Mouse (Mus musculus) lung, postnatal 10 days (tissue): ENCODE results near the gene 1700016D06Rik.
"Not testable (repeated sequence)": the region's sequence is repeated elsewhere in the genome, so short reads cannot be mapped to it uniquely, and the experiment has no call there.

Source experiments
- DNase-seq: peaks from one replicate; pipeline ENCODE4 v3.0.0; 2021

Gene 1700016D06Rik

DNA sequence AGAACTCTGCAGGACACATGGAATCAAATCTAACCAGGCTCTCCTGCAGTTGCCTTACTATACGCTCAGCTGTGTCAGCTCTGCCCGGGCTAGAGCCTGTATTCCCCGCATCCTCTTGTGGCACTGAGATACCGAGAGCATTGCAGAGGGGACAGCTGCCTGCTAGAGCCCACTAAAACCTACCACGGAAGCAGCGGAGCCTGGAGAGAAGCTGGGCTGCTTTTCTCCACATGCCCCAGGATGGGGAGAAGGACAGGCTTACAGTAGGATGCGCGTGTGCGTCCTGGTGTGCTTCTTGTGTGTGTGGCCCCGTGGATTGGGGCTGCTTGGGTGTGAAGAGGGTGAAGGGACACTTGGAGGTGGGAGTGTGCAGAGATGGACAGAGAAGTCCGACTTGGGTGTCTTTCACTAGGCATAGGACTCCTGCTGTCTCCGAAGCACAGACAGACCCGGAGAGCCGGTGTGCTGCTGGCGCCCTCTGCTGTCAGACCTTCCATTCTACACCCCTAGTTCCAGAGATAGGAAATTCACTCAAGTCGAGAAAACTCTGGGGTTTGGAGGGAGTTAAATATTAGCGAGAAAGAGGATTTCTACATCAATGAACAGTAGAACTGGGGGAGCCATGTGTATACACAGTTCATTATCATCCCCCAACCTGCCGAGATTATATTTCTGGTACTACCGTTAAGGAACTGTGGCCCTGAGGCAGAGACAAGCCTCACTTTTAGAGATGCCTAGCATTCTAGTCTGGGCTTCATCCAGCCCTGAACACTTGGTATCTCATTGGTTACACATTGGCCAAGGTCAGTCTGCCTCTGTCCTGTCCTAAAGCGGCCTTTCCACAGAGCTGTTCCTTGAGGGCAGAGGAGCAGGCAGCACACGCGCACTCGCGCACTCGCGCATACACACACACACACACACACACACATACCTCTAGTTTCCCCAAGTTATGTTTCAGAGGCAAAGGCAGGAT, 517 bp downstream of the 1700016D06Rik start:
- peak; percentile 90 for DNase-seq

DNA sequence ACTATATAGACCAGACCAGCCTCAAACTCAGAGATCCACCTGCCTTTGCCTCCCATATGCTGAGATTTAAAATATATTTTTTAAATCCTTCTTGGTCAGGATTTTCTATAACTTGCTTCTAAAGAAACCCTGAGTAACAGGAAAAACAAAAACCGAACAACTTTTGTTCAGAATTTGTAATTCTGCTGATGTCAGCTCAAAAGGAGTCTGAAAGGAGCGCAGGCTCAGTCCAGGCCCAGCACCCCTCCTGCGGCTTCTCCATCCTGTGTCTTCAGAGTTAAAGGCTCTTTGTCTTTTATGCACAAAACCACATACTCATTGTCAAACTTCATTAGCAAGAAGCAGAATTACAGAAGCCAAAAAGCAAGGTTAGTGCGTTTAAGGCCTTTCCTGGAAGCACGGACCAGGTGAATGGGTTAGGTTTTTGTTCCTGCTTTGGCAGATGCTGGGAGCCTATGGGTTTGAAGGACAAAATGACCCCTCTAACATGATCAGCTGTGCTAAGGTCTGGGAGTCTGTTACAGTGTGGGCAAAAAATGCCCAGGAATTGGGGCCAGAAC, 1.3 kb downstream of the 1700016D06Rik start:
- no peak for DNase-seq

DNA sequence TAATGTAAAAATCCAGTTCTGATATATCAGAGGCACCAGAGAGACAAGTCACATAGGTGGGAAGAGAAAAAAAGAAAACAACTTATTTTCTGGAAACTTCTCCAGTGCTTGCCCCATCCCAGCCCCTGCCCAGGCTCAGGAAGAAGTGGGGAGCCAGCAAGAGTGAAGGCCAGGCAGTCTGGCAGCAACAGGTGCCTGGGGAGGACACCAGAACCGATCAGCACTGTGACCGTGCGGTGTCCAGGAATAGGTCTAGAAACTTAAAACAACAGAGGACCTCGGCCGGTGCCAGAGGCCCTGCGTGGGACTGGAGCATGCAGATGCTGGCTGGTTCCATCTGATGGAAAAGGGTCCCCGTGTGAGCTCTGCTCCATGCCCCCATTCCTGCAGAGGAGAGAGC, 3.4 kb downstream of the 1700016D06Rik start:
- no peak for DNase-seq

DNA sequence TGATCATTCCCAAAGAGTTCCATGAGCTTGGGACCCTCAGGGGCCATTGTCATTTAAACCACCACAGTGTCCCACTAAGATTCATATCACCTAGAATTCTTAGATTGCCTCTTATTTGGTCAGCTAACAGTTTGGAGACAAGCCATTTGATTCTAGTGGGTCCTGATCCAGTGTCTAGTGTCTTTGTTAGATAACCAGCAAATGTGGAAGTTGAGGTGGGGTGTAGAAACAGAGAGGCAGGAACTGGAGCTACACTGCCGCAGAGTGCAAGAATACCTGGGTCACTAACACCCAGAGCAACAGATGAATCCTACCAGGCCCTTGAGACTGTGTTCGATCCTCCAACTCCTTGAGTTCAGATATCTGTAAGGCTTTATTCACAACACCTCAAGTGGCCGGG, 4.7 kb downstream of the 1700016D06Rik start:
- no peak for DNase-seq

DNA sequence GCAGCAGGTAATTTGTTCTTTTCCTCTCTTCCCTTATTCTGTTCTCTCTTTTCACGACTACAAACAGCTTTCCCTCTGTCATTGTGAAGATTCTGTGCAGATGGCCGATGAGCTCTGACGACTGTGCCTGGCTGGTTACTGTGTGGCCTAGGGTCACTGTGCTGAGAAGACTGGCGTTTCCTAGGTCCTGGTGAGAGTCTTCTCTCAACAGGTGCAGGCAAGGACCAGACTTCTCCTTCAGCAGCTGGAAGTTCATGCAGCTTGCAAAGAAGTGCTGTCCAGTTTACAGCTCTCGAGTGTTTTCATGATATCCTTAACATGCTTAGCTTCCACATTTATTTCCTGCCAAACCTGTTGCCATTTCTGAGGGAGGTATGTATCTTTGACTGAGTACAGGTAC, 6.9 kb downstream of the 1700016D06Rik start:
- no peak for DNase-seq

DNA sequence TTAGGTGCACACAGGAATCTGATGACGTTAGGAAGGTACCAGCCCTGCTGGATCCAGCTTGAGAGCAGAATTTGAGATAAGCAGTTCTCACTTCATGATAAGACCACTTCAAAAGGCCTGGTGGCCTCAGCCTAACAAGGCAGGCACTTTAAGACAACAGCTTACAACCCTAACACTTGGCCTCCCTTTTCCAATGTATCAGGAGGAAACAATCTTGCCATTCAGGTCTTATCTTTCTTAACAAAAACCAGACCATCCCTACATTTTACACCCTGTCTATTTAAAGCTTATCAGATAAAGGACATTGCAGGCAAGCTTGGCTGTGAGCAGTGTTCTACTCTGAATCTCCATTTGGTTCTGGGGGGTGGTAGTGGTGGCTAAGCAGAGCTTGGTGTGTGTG, 8.4 kb downstream of the 1700016D06Rik start:
- DNase-seq: no peak

DNA sequence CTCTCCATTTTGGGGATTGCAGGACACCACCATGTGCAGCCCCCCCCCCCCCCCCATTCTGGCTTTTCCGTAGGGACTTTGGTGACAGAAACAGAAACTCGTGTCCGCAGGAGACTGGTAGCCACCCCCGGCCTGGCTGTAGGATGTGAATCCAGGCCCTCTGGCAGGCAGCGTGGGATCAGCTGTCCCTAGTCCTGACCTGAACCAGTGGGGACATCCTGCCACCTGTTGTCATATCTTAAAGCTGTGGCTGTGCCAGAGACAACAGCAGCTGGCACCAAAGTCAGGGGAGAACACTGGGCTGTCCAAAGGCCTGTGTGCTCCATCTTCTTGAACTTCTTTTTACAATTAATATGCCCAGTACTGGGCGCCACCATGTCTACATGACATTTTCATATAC, 9.1 kb downstream of the 1700016D06Rik start:
- DNase-seq: no peak

DNA sequence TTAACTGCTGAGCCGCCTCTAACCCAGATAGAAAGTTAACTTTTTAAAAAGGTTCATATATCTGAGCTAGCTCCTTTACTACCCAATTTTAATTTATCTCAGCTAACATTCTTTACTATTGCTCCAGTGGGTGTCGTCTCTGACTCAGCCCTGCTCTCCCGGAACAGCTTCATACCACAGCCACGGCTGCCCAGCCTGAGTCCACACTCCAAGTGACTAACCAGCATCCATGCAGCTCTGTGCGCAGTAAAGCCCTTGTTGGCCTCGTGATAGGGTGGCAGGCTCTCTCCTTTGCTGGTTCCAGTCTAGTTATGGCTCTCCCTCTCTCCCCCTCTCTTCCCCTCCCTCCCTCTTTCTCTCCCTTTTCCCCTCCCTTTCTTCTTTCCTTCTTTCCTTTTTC, 9.6 kb downstream of the 1700016D06Rik start:
- DNase-seq: no peak

DNA sequence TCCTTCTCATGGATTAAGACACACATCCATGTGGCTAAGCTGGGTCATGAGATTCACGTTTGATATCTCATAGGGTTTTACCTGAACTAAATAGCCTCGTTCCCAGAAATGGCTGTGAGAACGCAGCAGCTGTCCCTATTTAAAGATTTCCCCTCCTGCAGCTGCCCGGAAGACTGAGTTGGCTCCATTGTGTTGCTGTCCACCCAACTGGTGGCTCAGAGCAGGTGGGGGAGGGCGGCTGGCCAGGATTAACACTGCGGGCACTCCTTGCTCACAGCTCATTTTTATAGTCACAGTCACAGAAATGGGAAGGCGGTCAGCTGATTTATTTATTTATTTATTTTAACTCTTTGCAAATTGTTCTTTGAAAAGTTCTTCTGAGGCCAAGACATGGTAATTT, 10.9 kb downstream of the 1700016D06Rik start:
- no peak for DNase-seq

DNA sequence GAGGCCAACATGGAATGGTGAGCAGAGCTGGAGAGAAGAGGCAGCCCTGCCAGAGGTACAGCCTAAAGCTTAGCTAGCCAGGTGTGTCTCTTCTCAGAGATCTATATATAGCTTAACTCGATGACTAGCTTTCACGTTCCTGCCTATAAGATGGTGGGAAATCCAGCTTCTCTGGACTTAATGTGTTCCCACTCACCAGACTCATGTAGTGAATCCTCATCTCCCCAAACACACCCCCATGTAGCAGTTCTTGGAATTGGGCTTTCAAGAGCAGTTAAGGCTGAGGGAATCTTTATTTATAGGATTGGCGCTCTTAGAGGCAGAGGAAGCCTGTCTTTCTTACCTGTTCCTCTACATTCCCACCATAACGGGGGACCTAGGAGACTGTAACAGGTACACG, 13.6 kb downstream of the 1700016D06Rik start:
- DNase-seq: no peak

DNA sequence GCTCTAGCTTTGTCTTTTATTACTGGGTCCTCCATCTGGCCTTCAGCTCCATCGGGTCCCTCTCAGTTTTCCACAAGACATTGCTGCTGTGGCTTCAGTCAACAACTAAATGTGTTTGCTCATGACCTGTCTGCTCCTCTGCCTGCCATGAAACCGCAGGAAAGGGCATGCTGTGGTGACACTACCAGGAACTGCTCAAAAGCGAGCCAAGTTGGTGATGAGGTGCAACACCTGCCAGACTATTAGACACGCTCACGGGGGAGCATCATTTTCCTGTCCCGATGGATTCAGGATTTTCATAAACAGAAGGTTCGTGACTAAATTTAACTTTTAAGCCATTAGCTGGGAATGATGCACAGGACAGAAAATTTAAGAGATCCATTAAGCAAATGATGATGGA, 16.3 kb downstream of the 1700016D06Rik start:
- DNase-seq: no peak

DNA sequence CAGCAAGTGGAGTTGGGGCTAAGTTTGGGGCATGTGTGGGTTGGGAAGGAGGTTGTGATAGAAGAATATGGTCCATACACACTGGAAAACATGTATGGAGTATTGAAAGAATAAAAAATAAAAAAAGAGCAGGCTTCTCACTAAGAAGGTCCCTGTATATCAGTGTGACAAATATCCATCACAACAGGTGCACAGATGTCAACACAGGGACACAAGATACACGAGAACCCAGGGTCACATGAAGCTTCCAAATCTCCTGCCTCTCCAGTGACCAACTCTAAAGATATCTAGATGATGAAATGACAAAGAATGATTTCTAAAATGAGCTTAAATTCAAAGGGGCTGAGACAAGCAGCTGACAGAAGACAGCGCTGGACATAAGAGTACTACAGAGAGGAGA, 32.6 kb downstream of the 1700016D06Rik start:
- no peak for DNase-seq

DNA sequence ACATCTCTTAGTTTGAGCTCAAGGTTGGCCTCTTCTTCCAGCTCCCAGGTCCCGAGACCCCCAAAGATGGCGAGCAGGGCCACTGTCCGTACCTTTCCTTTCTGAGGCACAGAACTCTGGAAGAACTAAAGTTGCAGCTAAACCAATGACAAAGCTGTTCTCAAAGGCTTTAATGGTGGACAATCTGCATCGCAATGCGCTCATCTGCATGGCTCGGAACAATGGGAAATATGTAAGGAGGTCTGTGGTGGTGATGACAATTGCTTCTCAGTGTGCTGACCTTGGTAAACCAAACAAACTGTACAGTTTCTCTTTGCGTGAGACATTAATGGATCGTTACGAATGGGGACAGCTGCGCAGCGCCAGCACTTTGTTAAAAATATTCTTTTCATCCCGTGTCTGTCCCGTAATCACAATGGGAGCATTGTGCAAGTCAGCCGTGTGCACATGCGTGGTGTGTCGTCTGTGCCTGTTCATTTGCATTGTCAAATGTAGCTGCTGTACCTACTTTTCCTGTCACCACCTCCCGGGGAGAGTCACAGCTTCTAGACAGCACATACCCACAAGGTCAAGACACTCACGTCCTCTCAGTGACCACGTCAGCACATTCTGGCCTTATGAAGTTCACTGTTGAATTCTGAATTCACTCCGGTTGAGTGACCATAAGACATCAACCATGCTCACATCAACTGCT, 34.7 kb downstream of the 1700016D06Rik start:
- not testable (repeated sequence) for DNase-seq

DNA sequence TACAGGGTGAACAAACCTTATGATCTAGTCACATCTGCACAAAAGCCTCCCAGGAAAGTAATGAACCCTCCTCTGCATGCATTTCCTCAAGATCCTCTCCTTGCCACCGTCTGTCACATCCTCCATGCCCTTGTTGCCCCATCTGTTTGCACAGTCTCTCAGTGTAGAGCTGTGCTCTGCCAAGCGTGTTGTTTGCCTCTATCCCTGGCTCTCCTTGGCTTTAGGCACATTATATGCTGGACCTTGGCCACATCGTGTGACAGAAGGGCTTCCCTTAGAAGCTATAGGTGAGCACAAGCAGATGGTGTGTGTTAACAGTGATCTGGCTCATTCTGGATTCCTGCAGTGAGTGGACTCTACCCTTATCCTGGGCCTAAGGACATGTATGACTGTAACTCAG, 38.9 kb downstream of the 1700016D06Rik start:
- DNase-seq: no peak

DNA sequence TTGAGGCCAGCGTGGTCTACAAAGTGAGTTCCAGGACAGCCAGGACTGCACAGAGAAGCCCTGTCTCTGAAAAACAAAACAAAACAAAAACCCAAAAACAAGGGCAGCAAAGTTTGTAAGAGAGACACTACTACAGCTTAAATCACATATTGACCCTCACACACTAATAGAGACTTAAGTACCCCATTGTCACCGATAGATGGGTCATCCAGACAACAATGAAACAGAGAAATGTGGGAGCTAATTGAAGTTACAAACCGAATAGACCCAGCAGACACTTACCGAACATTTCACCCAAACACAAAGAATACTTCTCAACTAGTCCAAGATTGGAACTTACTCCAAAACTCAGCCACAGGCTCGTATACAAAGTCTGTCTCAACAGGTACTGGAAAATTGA, 50.8 kb downstream of the 1700016D06Rik start:
- no peak for DNase-seq

DNA sequence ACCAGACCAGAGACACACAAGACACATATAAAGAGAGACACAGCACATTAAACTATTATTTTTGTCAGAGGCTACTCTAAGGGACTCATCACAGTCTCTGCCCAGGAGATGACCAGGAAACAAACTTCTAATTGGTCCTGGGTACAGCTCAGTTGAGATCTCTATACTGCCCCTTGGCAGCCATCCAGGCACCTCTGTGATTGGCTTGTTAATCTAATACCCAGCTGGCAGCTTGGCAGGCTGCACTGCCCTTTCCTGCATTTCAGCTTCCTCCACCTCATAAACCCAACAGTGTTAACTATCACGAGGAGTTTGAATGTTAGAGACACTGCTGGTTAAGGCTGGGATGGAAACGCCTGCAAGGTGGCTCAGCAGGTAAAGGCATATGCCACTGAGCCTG, 57.7 kb downstream of the 1700016D06Rik start:
- peak; percentile 16 for DNase-seq

DNA sequence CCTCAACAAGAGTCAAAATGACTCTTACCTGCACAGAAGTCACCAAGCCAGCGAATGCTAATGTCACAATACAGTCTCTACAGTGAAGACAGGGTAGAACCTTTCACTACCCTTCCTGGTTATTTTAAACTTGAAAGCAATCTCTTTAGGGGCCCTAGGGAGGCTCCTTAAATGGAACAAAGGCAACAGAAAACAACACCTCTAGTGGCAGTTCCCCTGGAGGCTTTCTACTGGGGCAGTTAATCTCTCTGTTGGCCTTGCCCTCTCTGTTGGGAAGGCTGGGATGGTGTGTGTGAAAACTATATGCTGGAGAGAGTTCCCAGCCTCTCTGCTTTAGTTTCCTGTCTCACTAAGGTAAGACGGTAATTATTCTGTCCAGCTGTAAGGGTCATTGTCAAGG, 60.3 kb downstream of the 1700016D06Rik start:
- DNase-seq: no peak

DNA sequence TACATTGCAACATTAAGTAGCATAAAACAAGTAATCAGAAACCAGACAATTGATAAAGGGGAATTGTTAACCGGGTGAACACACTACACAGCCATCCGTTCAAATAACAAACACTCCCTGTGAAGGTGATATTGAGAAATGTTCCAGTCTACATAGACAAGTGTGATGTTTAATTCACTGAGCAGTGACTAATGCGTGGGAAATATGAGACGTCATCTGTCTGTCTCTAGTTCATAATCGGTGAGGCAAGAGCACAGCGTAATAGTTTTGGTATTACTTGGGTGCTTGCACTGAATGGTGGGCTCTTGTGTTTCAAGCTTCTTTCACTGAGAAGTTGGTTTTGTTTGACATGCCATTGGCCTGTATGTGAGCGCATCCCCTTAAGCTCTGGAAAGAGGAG, 63.3 kb downstream of the 1700016D06Rik start:
- no peak for DNase-seq

DNA sequence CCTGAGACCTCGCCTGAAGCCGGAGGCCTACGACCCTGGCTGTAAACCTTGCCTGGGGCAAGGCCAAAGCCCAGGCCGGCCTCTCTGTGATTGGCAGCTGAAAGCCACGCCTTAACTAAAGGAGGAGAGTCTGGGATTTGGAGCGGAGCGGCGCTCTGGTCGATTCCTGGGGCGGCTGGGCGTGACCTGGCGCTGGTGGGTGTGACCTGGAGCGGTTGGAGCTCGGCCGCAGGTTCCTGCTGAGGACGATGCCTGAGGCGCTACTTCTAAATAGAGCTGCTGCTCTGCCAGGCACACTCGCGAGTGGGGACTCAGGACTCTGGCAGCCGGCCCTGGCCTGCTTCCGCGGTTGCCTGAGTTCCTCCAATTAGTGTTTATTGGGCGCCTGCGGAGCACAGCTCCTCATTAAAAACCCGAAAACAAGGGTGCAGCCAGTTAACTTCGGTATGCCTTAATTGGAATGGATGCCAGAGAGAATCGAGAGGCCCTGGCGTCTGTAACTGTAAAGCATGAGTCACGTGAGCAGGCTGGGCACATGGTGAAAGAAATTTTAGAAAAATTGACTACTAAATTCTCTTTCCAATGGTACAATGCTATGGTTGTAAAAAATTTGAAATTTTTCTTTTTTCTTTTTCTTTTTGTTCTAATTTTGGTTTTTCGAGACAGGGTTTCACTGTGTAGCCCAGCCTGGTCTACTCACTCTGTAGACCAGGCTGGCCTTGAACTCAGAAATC, 64.4 kb downstream of the 1700016D06Rik start:
- peak; percentile 92 for DNase-seq

DNA sequence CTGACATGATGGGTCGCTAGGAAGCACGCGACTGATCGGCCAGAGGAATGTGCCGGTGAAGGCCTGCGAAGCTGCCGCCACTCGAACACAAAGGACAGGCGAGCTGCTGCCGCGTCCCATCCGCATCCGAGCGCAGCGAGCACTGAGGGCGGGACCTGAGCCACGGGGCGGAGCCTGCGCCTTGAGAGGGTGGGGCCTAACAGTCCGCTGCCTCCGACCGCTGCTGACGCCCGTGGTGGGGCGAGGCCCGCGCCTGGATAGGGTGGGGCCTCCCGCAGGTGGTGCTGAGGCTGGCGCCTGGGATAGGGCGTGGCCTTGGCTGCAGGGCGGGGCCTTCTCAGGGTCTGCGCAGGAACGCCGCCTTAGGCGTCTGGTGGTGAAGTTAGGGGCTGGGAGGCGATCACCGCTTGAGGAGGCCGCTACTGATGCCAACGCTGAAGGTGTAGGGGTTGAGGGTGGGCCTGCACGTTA, 65.2 kb downstream of the 1700016D06Rik start, which contains the start of gene Ankrd10:
Ankrd10 (minus strand) TSS at position 147 of the 471 bp plus-strand sequence.
- peak; percentile 98 for DNase-seq

DNA sequence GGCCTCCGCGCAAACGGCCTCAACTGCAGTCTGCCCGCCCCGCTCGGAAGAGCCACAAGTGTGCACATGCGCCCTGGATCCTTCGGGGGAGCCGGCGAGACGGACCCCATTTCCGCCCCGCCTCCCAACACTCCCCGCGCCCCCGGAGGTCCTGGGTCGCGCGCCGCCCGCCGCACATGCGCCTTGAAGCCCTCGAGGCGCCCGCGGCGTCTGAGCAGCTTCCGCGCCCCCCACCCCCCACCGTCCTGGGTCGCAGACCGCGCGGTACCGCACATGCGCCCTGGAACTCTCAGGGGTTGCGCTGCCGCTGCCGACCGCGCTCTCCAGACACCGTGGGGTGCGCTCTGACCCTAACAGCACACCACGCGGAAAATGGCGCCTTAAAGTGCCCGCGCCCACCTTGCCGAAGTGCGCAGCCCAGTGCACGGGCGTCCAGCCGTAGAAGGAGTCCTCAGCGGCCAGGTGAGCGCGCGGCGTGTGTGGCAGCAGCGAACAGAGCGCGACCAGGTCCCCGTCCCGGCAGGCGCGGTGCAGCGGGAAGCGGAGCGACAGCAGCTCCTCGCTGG, 65.8 kb downstream of the 1700016D06Rik start:
- DNase-seq: peak; percentile 94

DNA sequence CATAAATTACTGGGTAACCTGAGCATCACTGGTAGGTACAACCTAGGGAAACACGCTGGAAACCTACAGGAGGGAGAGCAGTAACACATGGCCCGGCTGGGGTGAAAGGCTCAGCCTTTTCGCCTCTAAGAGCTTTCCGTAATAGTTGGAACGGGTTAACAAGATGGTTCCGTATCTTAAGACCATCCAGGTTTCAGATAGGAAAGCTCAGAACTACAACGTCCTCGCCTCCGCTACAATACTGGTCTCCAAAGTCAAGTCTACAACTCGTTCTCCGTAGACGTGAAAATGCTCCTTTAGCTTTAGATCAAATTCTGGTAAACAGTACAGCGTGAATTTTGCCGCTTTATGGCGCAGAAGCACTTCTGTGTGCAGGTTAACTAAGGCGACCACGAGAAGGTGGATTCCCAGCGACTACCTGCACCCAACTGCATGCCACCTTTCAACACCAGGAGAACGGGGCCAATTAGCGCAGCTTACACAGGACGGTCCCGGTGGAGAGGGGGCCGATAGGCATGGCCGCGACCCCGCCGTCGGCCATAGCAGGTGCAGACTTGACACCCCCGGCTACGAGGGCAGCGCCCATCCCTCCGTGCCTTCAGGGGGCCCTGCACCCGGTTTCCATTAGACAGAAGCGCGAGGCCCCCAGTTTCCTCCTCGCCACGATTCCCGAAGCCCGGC, 66.4 kb downstream of the 1700016D06Rik start:
- no peak for DNase-seq
